Mouse (Mus musculus) midbrain, embryonic 13.5 days (tissue): ENCODE measurements at regions not wholly inside any gene's neighbourhood (a gene's known extent, or its start where the extent isn't known, plus 50 kb on each side); places are given as distances from the start of the nearest gene placed in this dataset.

Experiments used
- ATAC-seq: fragments of 200-750 bp; cut with Nextera tagmentation; 2 replicates; pipeline ENCODE4 v1.8.0; 2017; ENCODE audit warnings: mild to moderate bottlenecking, moderate TSS enrichment, moderate library complexity
- H3K27ac ChIP-seq: fragments of 300-500 bp; sonication (generic); 2 replicates; pipeline ENCODE4 v1.5.1; 2015; ENCODE audit warnings: inconsistent platforms, mild to moderate bottlenecking, moderate library complexity
- H3K27me3 ChIP-seq: fragments of 300-500 bp; sonication (generic); 2 replicates; pipeline ENCODE4 v1.6.1; 2015; ENCODE audit warnings: mild to moderate bottlenecking, inconsistent platforms
- H3K36me3 ChIP-seq: fragments of 300-500 bp; sonication (generic); 2 replicates; pipeline ENCODE4 v1.6.1; 2015; ENCODE audit warnings: mild to moderate bottlenecking, inconsistent platforms
- H3K4me1 ChIP-seq: fragments of 300-500 bp; sonication (generic); replicated peaks from 2 replicates; pipeline ENCODE4 v1.6.1; 2015; ENCODE audit warnings: inconsistent platforms
- H3K4me2 ChIP-seq: fragments of 300-500 bp; sonication (generic); replicated peaks from 2 replicates; pipeline ENCODE4 v1.6.1; 2015; ENCODE audit warnings: moderate library complexity, mild to moderate bottlenecking, inconsistent platforms
- H3K4me3 ChIP-seq: fragments of 300-500 bp; sonication (generic); replicated peaks from 2 replicates; pipeline ENCODE4 v1.5.1; 2015; ENCODE audit warnings: mild to moderate bottlenecking, inconsistent platforms
- H3K9ac ChIP-seq: fragments of 300-500 bp; sonication (generic); replicated peaks from 2 replicates; pipeline ENCODE4 v1.6.1; 2015; ENCODE audit warnings: mild to moderate bottlenecking, inconsistent platforms
- H3K9me3 ChIP-seq: fragments of 300-500 bp; sonication (generic); 2 replicates; pipeline ENCODE4 v1.6.1; 2016; ENCODE audit warnings: mild to moderate bottlenecking, inconsistent platforms
- WGBS: fragments of 180-500 bp; shearing (Covaris S2); methylation state at CpG from one replicate; pipeline ENCODE4 v1.1.7; 2015; 5-methylcytosine and 5-hydroxymethylcytosine counted together

GRCm38 (mm10) chr15:37166744-37167143 lies 159.2 kb upstream of the Zfp706 start:
- no peak for ATAC-seq
- Histone ChIP-seq H3K9me3 (no peaks in the 10 kb centered on the region), H3K4me1 (no peaks in the 10 kb centered on the region), H3K4me2 (no peak overlapping the region), H3K27me3 (no peaks in the 10 kb centered on the region), H3K9ac (no peak overlapping the region), H3K27ac (no peak overlapping the region), H3K4me3 (no peak overlapping the region), H3K36me3 (no peaks in the 10 kb centered on the region)
- 91% methylated on average over 3 of the region's 3 CpGs for WGBS

GRCm38 (mm10) chr15:37165887-37166507 lies 158.4 kb upstream of the Zfp706 start:
- Histone ChIP-seq H3K4me1 (no peaks in the 10 kb centered on the region), H3K27ac (no peak overlapping the region), H3K36me3 (no peaks in the 10 kb centered on the region), H3K4me2 (0 out of 2 replicates have a peak overlapping the region, but pooled peaks have one; percentile 3), H3K9ac (no peak overlapping the region), H3K9me3 (no peaks in the 10 kb centered on the region), H3K27me3 (no peaks in the 10 kb centered on the region), H3K4me3 (no peak overlapping the region)
- no peak for ATAC-seq
- WGBS, result 26% methylated on average over 12 of the region's 12 CpGs

- H3K27me3 ChIP-seq, result no peaks in the 10 kb centered on the region
- 39% methylated on average over 2 of the region's 2 CpGs for WGBS
- no peaks in the 10 kb centered on the region for H3K36me3 ChIP-seq
- H3K9ac ChIP-seq, result no peak overlapping the region
- H3K4me2 ChIP-seq, result no peak overlapping the region
- H3K27ac ChIP-seq, result no peak overlapping the region
- ATAC-seq, result no peak
- H3K9me3 ChIP-seq, result no peaks in the 10 kb centered on the region
- H3K4me3 ChIP-seq, result no peak overlapping the region
- no peaks in the 10 kb centered on the region for H3K4me1 ChIP-seq
These were observed 157.6 kb upstream of the Zfp706 start for GRCm38 (mm10) chr15:37165216-37165615.

- 29% methylated on average over 15 of the region's 15 CpGs for WGBS
- Histone ChIP-seq H3K27me3 (no peaks in the 10 kb centered on the region), H3K4me2 (no peak overlapping the region), H3K4me1 (no peaks in the 10 kb centered on the region; the same call in 1 of the 2 replicates), H3K36me3 (no peaks in the 10 kb centered on the region), H3K4me3 (no peak overlapping the region), H3K9me3 (no peaks in the 10 kb centered on the region), H3K9ac (no peak overlapping the region), H3K27ac (no peak overlapping the region)
- ATAC-seq, result no peak
These were observed 156.9 kb upstream of the Zfp706 start for GRCm38 (mm10) chr15:37164191-37165135.

- Histone ChIP-seq H3K9ac (no peak overlapping the region), H3K27ac (no peak overlapping the region), H3K4me2 (no peak overlapping the region), H3K36me3 (no peaks in the 10 kb centered on the region), H3K4me3 (no peak overlapping the region), H3K4me1 (peaks cover 5% of the 10 kb centered on the region; the same call in 1 of the 2 replicates), H3K9me3 (no peaks in the 10 kb centered on the region), H3K27me3 (no peaks in the 10 kb centered on the region)
- no peak for ATAC-seq
- WGBS, result 80% methylated on average over 4 of the region's 4 CpGs
These were observed 152.4 kb upstream of the Zfp706 start for GRCm38 (mm10) chr15:37159956-37160355.

GRCm38 (mm10) chr15:37159349-37159748 lies 151.8 kb upstream of the Zfp706 start:
- Histone ChIP-seq H3K27ac (no peak overlapping the region), H3K4me1 (peaks cover 5% of the 10 kb centered on the region; the same call in 1 of the 2 replicates), H3K9me3 (no peaks in the 10 kb centered on the region), H3K27me3 (no peaks in the 10 kb centered on the region), H3K9ac (no peak overlapping the region), H3K36me3 (no peaks in the 10 kb centered on the region), H3K4me3 (no peak overlapping the region), H3K4me2 (no peak overlapping the region)
- 13% methylated on average over 4 of the region's 4 CpGs for WGBS
- no peak for ATAC-seq

- 65% methylated on average over 4 of the region's 4 CpGs for WGBS
- Histone ChIP-seq H3K4me3 (no peak overlapping the region), H3K27me3 (no peaks in the 10 kb centered on the region), H3K9ac (no peak overlapping the region), H3K36me3 (no peaks in the 10 kb centered on the region), H3K9me3 (no peaks in the 10 kb centered on the region), H3K4me2 (no peak overlapping the region), H3K27ac (no peak overlapping the region), H3K4me1 (peaks cover 5% of the 10 kb centered on the region; the same call in 1 of the 2 replicates)
- ATAC-seq, result no peak
These were observed 149.8 kb upstream of the Zfp706 start for GRCm38 (mm10) chr15:37157386-37157785.

- H3K27me3 ChIP-seq, result no peaks in the 10 kb centered on the region
- no peak for ATAC-seq
- no peak overlapping the region for H3K4me3 ChIP-seq
- 94% methylated on average over 4 of the region's 4 CpGs for WGBS
- H3K9me3 ChIP-seq, result no peaks in the 10 kb centered on the region
- H3K4me1 ChIP-seq, result peaks cover 5% of the 10 kb centered on the region; the same call in 1 of the 2 replicates
- H3K36me3 ChIP-seq, result no peaks in the 10 kb centered on the region
- H3K4me2 ChIP-seq, result no peak overlapping the region
- no peak overlapping the region for H3K9ac ChIP-seq
- no peak overlapping the region for H3K27ac ChIP-seq
These were observed 147.4 kb upstream of the Zfp706 start for GRCm38 (mm10) chr15:37154934-37155333.

GRCm38 (mm10) chr15:37153177-37153576 lies 145.6 kb upstream of the Zfp706 start:
- H3K9me3 ChIP-seq, result no peaks in the 10 kb centered on the region
- H3K4me1 ChIP-seq, result no peaks in the 10 kb centered on the region
- no peak for ATAC-seq
- no peak overlapping the region for H3K27ac ChIP-seq
- no peak overlapping the region for H3K4me3 ChIP-seq
- 84% methylated on average over 6 of the region's 6 CpGs for WGBS
- no peak overlapping the region for H3K4me2 ChIP-seq
- H3K27me3 ChIP-seq, result no peaks in the 10 kb centered on the region
- H3K9ac ChIP-seq, result no peak overlapping the region
- no peaks in the 10 kb centered on the region for H3K36me3 ChIP-seq

GRCm38 (mm10) chr15:37135590-37136164 lies 128.1 kb upstream of the Zfp706 start:
- Histone ChIP-seq H3K27ac (peak overlapping the region; percentile 84), H3K4me2 (peak overlapping the region; percentile 63), H3K9ac (peak overlapping the region; percentile 74), H3K4me3 (peak overlapping the region; percentile 44), H3K4me1 (peaks cover 20% of the 10 kb centered on the region), H3K9me3 (no peaks in the 10 kb centered on the region), H3K27me3 (no peaks in the 10 kb centered on the region), H3K36me3 (no peaks in the 10 kb centered on the region)
- WGBS, result 1% methylated on average over 35 of the region's 35 CpGs
- peak; percentile 80 for ATAC-seq

GRCm38 (mm10) chr15:37134913-37135589 lies 127.5 kb upstream of the Zfp706 start:
- H3K27me3 ChIP-seq, result no peaks in the 10 kb centered on the region
- 28% methylated on average over 20 of the region's 20 CpGs for WGBS
- peak overlapping the region; percentile 44 for H3K4me3 ChIP-seq
- H3K9me3 ChIP-seq, result no peaks in the 10 kb centered on the region
- peak overlapping the region; percentile 63 for H3K4me2 ChIP-seq
- H3K36me3 ChIP-seq, result no peaks in the 10 kb centered on the region
- ATAC-seq, result peak; percentile 31
- H3K9ac ChIP-seq, result peak overlapping the region; percentile 74
- H3K27ac ChIP-seq, result peak overlapping the region; percentile 84
- H3K4me1 ChIP-seq, result peaks cover 20% of the 10 kb centered on the region
